Mouse (Mus musculus) embryonic facial prominence, embryonic 13.5 days (tissue): ENCODE results near the gene Mtfr2. TPM values are rescaled to one million over a fixed set of nuclear protein-coding genes. Genes with fewer than 3 reads are reported as not detected.
A peak's percentile ranks its signal among the peaks of the same experiment; 100 is the strongest.

Experiments used
- ATAC-seq: fragments of 200-750 bp; cut with Nextera tagmentation; 2 replicates; pipeline ENCODE4 v1.8.0; 2017; ENCODE audit warnings: low read depth; ENCODE audit not compliant: insufficient number of reproducible peaks, insufficient read depth, low FRiP score, low TSS enrichment
- H3K27ac ChIP-seq: fragments of 300-500 bp; sonication (generic); 2 replicates; pipeline ENCODE4 v1.5.1; 2015; ENCODE audit warnings: moderate library complexity, mild to moderate bottlenecking, inconsistent platforms
- H3K27me3 ChIP-seq: fragments of 300-500 bp; sonication (generic); 2 replicates; pipeline ENCODE4 v1.6.1; 2015; ENCODE audit warnings: mild to moderate bottlenecking, inconsistent platforms
- H3K36me3 ChIP-seq: fragments of 300-500 bp; sonication (generic); 2 replicates; pipeline ENCODE4 v1.6.1; 2015; ENCODE audit warnings: mild to moderate bottlenecking, inconsistent platforms
- H3K4me1 ChIP-seq: fragments of 300-500 bp; sonication (generic); 2 replicates; pipeline ENCODE4 v1.6.1; 2015; ENCODE audit warnings: inconsistent platforms
- H3K4me2 ChIP-seq: fragments of 300-500 bp; sonication (generic); 2 replicates; pipeline ENCODE4 v1.6.1; 2015; ENCODE audit warnings: moderate library complexity, mild to moderate bottlenecking, inconsistent platforms
- H3K4me3 ChIP-seq: fragments of 300-500 bp; sonication (generic); 2 replicates; pipeline ENCODE4 v1.5.1; 2015; ENCODE audit warnings: mild to moderate bottlenecking, inconsistent platforms
- H3K9ac ChIP-seq: fragments of 300-500 bp; sonication (generic); 2 replicates; pipeline ENCODE4 v1.6.1; 2015; ENCODE audit warnings: mild to moderate bottlenecking, inconsistent platforms
- H3K9me3 ChIP-seq: fragments of 300-500 bp; sonication (generic); 2 replicates; pipeline ENCODE4 v1.6.1; 2016; ENCODE audit warnings: inconsistent platforms
- whole genome bisulfite sequencing: fragments of 180-500 bp; shearing (Covaris S2); methylation state at CpG from one replicate; pipeline ENCODE4 v1.1.7; 2015; ENCODE audit warnings: mixed read lengths; 5-methylcytosine and 5-hydroxymethylcytosine counted together
- polyA plus RNA-seq: library from polyadenylated mRNA; unstranded; fragments of >200 nt; fragmentation: Nextera tagmentation; extraction: Ambion mirVana; gene quantifications from 2 replicates; pipeline ENCODE4 v1.2.1, GENCODE M21; 2015

Mtfr2 gene
- polyA plus RNA-seq = 2.0 and 2.2 TPM in 2 replicates

DNA sequence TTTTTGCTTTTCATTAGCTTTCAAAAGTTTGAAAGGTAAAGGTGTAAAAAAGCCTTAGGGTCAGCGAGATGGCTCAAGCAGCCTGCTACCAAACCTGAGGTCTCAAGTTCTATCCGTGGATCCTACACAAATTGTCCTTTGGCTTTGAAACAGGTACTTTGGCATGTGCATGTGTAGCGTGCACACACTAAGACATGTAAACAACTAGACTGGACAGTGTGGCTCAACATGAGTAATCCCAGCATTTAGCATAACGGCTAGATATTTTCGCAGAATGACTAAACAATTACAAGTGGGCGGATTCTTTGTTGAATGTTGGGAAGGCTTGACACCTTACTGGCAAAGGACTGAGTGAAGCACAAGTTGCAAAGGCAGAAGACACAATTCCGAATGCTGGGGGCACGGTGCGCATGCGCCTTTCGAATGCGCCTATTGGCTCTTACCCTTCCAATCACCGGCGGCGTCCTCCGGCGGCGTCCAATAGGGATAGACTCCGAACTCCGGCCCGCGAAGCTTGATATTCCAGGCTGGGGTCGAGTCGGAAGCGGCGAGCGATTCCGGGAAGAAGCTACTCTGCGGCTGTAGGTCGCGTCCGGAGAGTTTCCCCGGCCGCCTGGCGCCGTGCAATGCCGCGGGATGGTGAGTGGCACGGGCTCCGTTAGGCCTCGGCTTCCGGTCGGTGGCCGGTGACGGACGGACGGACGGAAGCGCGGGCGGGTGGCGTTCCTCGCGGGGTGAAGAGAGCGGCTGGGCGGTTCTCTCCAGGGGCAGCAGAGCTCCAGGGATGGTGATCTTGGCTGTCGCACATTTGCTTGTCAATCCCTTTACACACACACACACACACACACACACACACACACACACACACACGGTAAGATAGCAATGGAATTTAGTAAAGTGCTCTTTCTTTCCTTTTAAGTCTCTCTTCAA, at the start of gene Mtfr2:
Gene Mtfr2 (plus strand): TSS at position 486 of the 930 bp plus-strand sequence.
- Histone ChIP-seq H3K4me1 (peaks cover 9% of the 10 kb centered on the region), H3K9me3 (no peaks in the 10 kb centered on the region), H3K4me2 (peak within 1 kb of the TSS; percentile 85), H3K27ac (no peak within 1 kb of the TSS), H3K36me3 (peaks cover 33% of the 10 kb centered on the region), H3K27me3 (no peaks in the 10 kb centered on the region), H3K4me3 (peak within 1 kb of the TSS; percentile 69), H3K9ac (peak within 1 kb of the TSS; percentile 75)
- peak; percentile 85 for ATAC-seq
- 1% methylated on average over 58 of the region's 58 CpGs for WGBS

DNA sequence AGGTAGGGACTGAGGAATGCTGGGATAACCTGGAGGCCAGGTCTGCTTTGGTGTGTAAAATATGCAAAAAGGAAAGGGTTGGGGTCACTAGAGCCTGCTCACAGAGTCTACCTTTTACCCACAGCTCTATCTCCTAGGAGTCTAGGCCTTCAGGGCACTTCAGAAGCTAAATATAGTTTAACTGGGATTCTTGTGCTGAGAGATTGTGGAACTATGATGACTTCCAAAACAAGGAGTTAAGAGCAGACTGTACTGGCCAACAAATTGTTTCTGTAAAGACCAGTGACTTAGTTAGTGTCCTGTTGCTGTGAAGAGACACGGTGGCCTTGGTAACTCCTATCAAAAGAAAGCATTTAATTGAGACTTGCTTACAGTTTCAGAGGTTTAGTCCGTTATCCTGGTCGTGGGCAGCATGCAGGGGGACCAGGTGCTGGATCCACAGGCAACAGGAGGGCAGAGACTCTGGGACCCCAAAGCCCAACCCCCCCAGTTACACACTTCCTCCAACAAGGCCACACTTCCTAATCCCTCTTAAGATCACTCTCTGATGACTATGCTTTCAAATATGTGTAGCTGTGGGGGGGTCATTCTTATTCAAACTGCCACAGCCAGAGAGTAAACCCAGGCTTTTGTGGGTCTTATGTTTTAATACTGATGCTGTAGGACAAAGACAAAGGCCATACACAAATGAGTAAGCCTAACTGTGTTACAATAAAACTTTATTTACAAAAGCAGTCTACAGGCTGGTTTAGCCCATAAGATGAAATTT, 49.2 kb upstream of the Mtfr2 start:
- H3K9ac ChIP-seq = no peak overlapping the region
- H3K27ac ChIP-seq = no peak overlapping the region
- no peaks in the 10 kb centered on the region for H3K9me3 ChIP-seq
- no peak overlapping the region for H3K4me3 ChIP-seq
- H3K4me1 ChIP-seq = no peaks in the 10 kb centered on the region
- H3K4me2 ChIP-seq = no peak overlapping the region
- 49% methylated on average over 3 of the region's 3 CpGs for WGBS
- H3K27me3 ChIP-seq = no peaks in the 10 kb centered on the region
- no peak for ATAC-seq
- no peaks in the 10 kb centered on the region for H3K36me3 ChIP-seq

DNA sequence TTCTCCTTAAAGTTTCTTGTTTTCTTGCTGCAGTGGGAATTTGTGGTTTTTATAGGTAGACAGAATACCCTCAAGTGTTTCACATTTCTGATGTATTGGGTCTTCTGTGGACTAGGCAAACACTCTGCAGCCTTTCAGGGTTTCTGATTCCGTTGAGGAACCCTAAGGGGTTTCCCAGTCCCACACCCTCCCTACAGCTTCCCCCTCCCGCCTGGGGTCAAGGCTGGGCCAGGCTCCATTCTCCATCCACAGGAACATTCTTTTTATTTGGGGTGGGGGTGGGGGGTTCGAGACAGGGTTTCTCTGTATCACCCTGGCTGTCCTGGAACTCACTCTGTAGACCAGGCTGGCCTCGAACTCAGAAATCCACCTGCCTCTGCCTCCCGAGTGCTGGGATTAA, 48.5 kb upstream of the Mtfr2 start:
- Histone ChIP-seq H3K9ac (no peak overlapping the region), H3K36me3 (no peaks in the 10 kb centered on the region), H3K27ac (no peak overlapping the region), H3K9me3 (no peaks in the 10 kb centered on the region), H3K4me3 (no peak overlapping the region), H3K4me2 (no peak overlapping the region), H3K4me1 (no peaks in the 10 kb centered on the region), H3K27me3 (no peaks in the 10 kb centered on the region)
- WGBS = 75% methylated on average over 5 of the region's 5 CpGs
- no peak for ATAC-seq

DNA sequence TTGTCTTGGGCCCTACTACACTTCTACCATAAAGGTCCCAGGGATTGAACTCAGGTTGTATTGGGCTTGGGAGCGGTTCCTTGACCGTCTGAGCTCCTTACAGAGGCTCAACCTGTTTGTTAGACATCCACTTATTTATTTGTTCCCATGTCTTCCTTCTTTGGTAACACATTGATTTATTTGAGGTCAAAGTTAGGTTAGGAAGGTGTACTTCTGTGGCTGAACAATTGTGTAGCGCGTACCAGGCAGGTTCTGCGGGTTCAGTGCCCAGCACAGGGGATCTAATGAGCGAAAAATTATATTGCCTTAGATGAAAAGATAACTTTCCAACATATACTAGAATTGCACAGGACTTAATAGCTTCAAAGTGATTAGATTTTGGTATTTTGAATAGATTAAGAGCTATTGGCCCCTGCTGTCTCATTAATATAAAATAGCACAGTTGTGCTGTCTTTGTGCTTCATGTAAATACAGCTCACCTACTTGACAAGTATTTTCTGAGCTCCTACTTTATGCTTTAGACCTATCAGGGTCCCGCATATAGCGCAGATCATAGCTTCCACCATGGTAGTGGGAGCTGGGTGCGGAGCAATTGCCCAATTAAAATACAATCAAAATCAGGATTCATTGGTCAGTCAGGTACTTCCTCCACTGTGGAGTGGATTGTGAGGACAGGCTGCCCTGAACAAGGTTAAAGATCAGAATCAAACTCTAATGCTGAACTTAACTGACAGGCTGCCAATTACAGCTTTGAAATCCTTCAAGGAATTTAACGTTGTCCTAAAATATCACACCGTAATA, 36.4 kb upstream of the Mtfr2 start:
- no peaks in the 10 kb centered on the region for H3K36me3 ChIP-seq
- peak overlapping the region; percentile 100 for H3K27ac ChIP-seq
- peak overlapping the region; percentile 81 for H3K4me3 ChIP-seq
- 47% methylated on average over 11 of the region's 11 CpGs for WGBS
- ATAC-seq = no peak
- no peaks in the 10 kb centered on the region for H3K27me3 ChIP-seq
- peaks cover 16% of the 10 kb centered on the region for H3K4me1 ChIP-seq
- H3K9ac ChIP-seq = peak overlapping the region; percentile 96
- H3K4me2 ChIP-seq = peak overlapping the region; percentile 71
- H3K9me3 ChIP-seq = no peaks in the 10 kb centered on the region

DNA sequence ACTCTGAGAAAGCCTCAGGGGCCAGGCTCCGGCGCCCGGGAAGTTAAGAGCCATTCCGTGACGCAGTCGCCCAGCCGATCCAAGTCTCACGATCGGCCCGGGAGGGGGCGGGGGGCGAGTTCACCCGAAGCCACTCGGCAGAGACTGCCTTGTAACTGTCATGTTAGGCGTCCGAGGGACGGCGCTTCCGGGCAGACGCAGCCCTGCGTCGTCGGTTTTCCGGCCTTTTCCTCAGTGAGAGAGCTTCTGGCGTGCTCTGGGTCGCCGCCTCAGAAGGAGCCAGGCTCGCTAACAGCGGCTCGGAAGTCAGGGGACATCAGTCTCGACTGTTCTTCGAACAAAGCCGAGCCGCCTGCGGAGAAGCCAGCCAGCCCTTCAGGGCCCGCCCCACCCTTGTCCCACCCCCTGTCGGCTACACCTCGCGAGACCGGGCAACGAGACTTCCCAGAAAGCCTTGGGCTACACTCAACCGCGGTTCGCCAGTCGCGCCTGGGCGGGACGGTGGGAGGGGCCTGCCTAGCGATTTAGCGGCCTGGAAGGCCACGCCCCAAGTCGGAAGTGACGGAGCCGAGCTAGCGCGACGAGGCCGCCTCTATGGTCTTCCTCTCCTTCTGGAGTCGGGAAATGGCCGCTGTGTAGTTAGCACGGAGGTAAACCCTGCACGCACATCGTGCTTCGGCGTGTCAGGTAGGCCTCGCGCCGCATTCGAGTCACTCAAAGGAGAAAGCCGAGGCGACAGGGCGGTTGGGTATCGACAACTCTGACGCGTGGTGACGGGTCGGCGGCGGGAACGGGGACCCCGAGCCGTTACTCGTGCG, 35.4 kb upstream of the Mtfr2 start, which contains the start of gene Bclaf1:
Gene Bclaf1 (plus strand): TSS at position 552 of the 818 bp plus-strand sequence.
- H3K9ac ChIP-seq = peak within 1 kb of the TSS; percentile 96
- H3K9me3 ChIP-seq = no peaks in the 10 kb centered on the region
- peak within 1 kb of the TSS; percentile 100 for H3K27ac ChIP-seq
- H3K27me3 ChIP-seq = no peaks in the 10 kb centered on the region
- peak; percentile 98 for ATAC-seq
- no peaks in the 10 kb centered on the region for H3K36me3 ChIP-seq
- H3K4me3 ChIP-seq = peak within 1 kb of the TSS; percentile 81
- peak within 1 kb of the TSS; percentile 71 for H3K4me2 ChIP-seq
- WGBS = under 1% methylated on average over 84 of the region's 84 CpGs
- H3K4me1 ChIP-seq = peaks cover 16% of the 10 kb centered on the region

DNA sequence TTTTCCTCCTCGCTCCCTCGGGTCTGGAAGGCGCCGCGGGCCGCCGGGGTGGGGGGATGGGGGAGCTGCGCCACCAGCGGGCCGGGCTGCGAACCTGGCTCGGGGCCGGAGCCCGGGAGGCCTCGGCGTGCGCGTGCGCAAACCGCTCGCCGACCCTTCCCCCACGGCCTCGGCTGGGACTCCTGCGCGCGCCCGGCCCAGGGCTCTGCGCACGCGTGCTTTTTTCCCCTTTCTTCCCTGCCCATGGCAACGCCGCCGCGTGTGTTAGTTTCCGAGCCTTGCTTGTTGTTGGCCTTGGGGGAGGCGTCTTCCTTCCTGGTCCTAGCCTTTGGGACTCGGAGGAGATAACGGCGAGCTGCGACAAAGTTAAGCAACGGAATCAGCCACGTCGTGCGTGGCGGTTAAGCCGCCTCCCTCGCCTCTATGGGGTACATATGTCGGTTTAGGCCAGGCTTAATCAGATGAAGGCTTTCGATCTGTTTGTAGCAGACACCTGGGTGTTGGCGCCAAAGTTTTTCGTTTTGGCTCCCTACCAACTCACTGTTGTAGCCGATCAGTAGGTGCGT, 34.8 kb upstream of the Mtfr2 start:
- Histone ChIP-seq H3K4me1 (peaks cover 16% of the 10 kb centered on the region), H3K9ac (peak overlapping the region; percentile 96), H3K27ac (peak overlapping the region; percentile 100), H3K36me3 (0 out of 2 replicates have a peak, but pooled peaks cover 3% of the 10 kb centered on the region), H3K4me3 (peak overlapping the region; percentile 81), H3K9me3 (no peaks in the 10 kb centered on the region), H3K27me3 (no peaks in the 10 kb centered on the region), H3K4me2 (peak overlapping the region; percentile 71)
- peak; percentile 78 for ATAC-seq
- under 1% methylated on average over 54 of the region's 54 CpGs for WGBS

DNA sequence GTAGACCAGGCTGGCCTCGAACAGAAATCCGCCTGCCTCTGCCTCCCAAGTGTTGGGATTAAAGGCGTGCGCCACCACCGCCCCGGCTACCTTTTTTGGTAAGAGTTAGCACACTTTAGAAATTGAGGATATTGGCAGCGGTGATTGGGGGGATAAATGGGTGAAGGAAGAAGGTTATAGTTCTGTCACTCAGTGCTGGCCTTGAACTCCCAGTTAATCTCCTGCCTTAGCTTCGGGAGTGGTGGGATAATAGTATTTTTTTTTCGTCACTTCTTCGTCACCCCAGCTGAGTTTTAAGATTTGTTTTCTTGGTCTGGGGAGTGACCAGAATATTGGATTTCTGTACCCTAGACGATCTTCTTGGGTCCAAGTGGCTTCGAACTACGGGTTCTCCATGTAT, 34.1 kb upstream of the Mtfr2 start:
- Histone ChIP-seq H3K27ac (no peak overlapping the region), H3K9ac (peak overlapping the region; percentile 96), H3K27me3 (no peaks in the 10 kb centered on the region), H3K4me1 (peaks cover 16% of the 10 kb centered on the region), H3K9me3 (no peaks in the 10 kb centered on the region), H3K4me3 (peak overlapping the region; percentile 81), H3K4me2 (peak overlapping the region; percentile 71), H3K36me3 (peaks cover 6% of the 10 kb centered on the region)
- ATAC-seq = no peak
- WGBS = 53% methylated on average over 13 of the region's 13 CpGs

DNA sequence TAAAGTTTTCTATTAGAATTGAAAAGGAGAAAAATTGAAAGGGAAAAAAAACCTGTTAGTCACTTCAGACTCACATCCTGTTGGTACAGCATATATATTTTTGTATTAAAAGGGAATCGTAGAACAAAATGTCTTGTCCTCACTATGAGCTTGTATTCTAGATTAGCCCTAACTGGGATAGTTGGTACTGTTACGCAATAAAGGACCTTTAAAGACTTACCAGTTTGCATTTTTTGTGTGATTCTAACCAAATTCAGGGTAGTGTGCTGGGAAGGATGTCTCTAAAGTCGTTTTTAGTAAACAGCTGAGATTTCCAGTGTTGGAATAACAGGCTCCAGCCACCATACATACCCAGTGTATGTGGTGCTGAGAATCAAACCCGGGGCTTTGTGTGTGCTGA, 33.6 kb upstream of the Mtfr2 start:
- Histone ChIP-seq H3K9me3 (no peaks in the 10 kb centered on the region), H3K36me3 (peaks cover 10% of the 10 kb centered on the region), H3K27me3 (no peaks in the 10 kb centered on the region), H3K27ac (no peak overlapping the region), H3K4me1 (peaks cover 16% of the 10 kb centered on the region), H3K4me2 (peak overlapping the region; percentile 71), H3K9ac (no peak overlapping the region), H3K4me3 (peak overlapping the region; percentile 10; the same call in 1 of the 2 replicates)
- ATAC-seq = no peak
- WGBS = 88% methylated on average over 4 of the region's 4 CpGs

DNA sequence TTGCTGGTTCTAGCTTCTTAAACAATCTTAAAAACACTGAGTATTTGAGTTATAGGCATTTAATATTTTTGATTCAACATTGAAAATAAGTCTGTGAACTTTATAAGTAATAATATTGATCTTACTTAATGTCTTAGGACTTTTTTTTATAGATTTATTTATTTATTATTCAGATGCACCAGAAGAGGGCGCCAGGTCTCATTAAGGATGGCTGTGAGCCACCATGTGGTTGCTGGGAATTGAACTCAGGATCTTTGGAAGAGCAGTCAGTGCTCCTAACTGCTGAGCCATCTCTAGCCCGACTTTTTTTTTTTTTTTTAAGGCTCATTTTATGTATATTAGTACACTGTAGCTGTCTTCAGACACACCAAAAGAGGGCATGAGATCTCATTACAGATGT, 32.8 kb upstream of the Mtfr2 start:
- H3K4me3 ChIP-seq = no peak overlapping the region
- WGBS = 55% methylated on average over 2 of the region's 2 CpGs
- no peaks in the 10 kb centered on the region for H3K9me3 ChIP-seq
- H3K27ac ChIP-seq = no peak overlapping the region
- no peak overlapping the region for H3K4me2 ChIP-seq
- ATAC-seq = no peak
- peaks cover 16% of the 10 kb centered on the region for H3K4me1 ChIP-seq
- H3K36me3 ChIP-seq = peaks cover 16% of the 10 kb centered on the region
- H3K9ac ChIP-seq = no peak overlapping the region
- no peaks in the 10 kb centered on the region for H3K27me3 ChIP-seq

DNA sequence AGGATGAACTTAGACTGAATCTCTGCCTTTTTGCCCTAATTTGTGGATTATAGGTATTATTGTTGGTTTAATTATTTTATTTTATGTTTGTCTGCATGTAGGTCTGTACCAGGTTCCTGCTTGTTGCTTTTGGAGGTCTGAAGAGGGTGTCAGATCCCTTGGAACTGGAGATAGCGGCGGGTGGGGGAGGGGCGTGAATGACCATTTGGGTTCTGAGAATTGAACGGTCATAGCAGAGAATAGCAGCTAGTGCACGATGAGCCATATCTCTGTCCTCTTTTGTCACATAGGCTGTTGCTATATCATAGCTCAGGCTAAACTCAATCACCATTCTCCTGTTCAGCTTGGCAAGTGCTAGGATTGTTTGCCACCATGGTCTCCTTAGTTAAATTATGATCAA, 30.1 kb upstream of the Mtfr2 start:
- H3K27me3 ChIP-seq = no peaks in the 10 kb centered on the region
- peaks cover 8% of the 10 kb centered on the region for H3K4me1 ChIP-seq
- no peak for ATAC-seq
- H3K9ac ChIP-seq = no peak overlapping the region
- H3K9me3 ChIP-seq = no peaks in the 10 kb centered on the region
- peaks cover 28% of the 10 kb centered on the region for H3K36me3 ChIP-seq
- WGBS = 82% methylated on average over 5 of the region's 5 CpGs
- H3K4me2 ChIP-seq = no peak overlapping the region
- no peak overlapping the region for H3K4me3 ChIP-seq
- H3K27ac ChIP-seq = no peak overlapping the region
